Mouse (Mus musculus): Measurements from ENCODE around the gene Agbl4. TPM values are rescaled to one million over a fixed set of nuclear protein-coding genes. Genes with fewer than 3 reads are reported as not detected.

Gene Agbl4
- polyA plus RNA-seq, 1 experiment from 2014 or later: 0.19 TPM

Other genes starting within 250 kb of the Agbl4 start
- gene Elavl4, start 45.8 kb upstream of the Agbl4 start, polyA plus RNA-seq (2014; fragmentation: Nextera tagmentation; extraction: Ambion mirVana): 65.5 and 68.8 TPM in 2 replicates